Mouse (Mus musculus): Measurements from ENCODE around the gene Mycbpap. TPM values are rescaled to one million over a fixed set of nuclear protein-coding genes. Genes with fewer than 3 reads are reported as not detected.

The Mycbpap gene
- polyA plus RNA-seq, 1 experiment from 2014 or later, result 3.7 TPM

- peak within 1 kb of the TSS; percentile 67 for H3K4me3 ChIP-seq (replicated peaks)
- peak; percentile 86 for ATAC-seq (ENCODE audit: low FRiP score)
Observed at GRCm38 (mm10) chr11:94548888-94549690, 27.5 kb upstream of the Mycbpap start, which contains the start of gene Rsad1. Gene Rsad1, minus strand, starts transcription at chr11:94549255.

GRCm38 (mm10) chr11:94548041-94548784 is 26.7 kb upstream of the Mycbpap start:
- ATAC-seq (ENCODE audit: low FRiP score), result peak; percentile 37
- 16% methylated on average over 24 of the region's 24 CpGs for WGBS

More at GRCm38 (mm10) chr11:94548888-94549690, 27.5 kb upstream of the Mycbpap start, which contains the start of gene Rsad1:
- Histone ChIP-seq H3K9ac (peak within 1 kb of the TSS; percentile 74), H3K27me3 (0 out of 2 replicates have a peak, but pooled peaks cover 4% of the 10 kb centered on the region), H3K27ac (peak within 1 kb of the TSS; percentile 86), H3K4me2 (peak within 1 kb of the TSS; percentile 89), H3K9me3 (no peaks in the 10 kb centered on the region), H3K4me1 (peaks cover 13% of the 10 kb centered on the region), H3K36me3 (replicated peaks) (no peaks in the 10 kb centered on the region)
- 4% methylated on average over 49 of the region's 49 CpGs for WGBS

DNA sequence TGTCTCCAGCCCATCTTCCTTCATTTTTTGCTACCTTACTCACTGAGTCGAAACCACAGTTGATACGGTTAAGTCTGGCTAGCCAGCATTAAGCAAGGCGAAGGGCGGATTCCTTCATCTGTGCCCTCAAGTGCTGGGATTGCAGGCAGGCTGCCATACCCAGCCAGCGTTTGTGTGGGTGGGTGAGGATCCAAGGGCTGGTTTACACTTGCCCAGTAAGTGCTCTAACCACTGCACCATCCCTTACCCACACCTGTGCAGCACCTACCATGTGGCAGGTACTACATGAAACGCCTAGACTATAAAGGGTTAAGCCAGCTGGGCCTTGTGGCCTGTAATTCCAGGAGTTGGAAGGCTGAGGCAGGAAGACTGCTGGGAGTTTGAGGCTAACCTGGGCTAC is 25.7 kb upstream of the Mycbpap start:
- Histone ChIP-seq H3K4me1 (peaks cover 14% of the 10 kb centered on the region), H3K4me3 (replicated peaks) (no peak overlapping the region), H3K9me3 (no peaks in the 10 kb centered on the region), H3K27ac (no peak overlapping the region), H3K9ac (no peak overlapping the region), H3K4me2 (no peak overlapping the region), H3K27me3 (0 out of 2 replicates have a peak, but pooled peaks cover 4% of the 10 kb centered on the region), H3K36me3 (replicated peaks) (no peaks in the 10 kb centered on the region)
- 95% methylated on average over 6 of the region's 6 CpGs for WGBS
- ATAC-seq (ENCODE audit: low FRiP score), result no peak

More at GRCm38 (mm10) chr11:94548041-94548784, 26.7 kb upstream of the Mycbpap start:
- H3K27me3 ChIP-seq, result 0 out of 2 replicates have a peak, but pooled peaks cover 4% of the 10 kb centered on the region
- H3K27ac ChIP-seq, result no peak overlapping the region
- peak overlapping the region; percentile 67 for H3K4me3 ChIP-seq (replicated peaks)
- no peaks in the 10 kb centered on the region for H3K9me3 ChIP-seq
- H3K4me2 ChIP-seq, result peak overlapping the region; percentile 89
- peak overlapping the region; percentile 74 for H3K9ac ChIP-seq
- H3K36me3 ChIP-seq (replicated peaks), result no peaks in the 10 kb centered on the region
- H3K4me1 ChIP-seq, result peaks cover 14% of the 10 kb centered on the region

- WGBS, result 95% methylated on average over 5 of the region's 5 CpGs
- H3K27ac ChIP-seq, result no peak overlapping the region
- no peak overlapping the region for H3K4me2 ChIP-seq
- no peaks in the 10 kb centered on the region for H3K9me3 ChIP-seq
- no peak overlapping the region for H3K4me3 ChIP-seq (replicated peaks)
- no peak for ATAC-seq (ENCODE audit: low FRiP score)
- no peak overlapping the region for H3K9ac ChIP-seq
- H3K4me1 ChIP-seq, result peaks cover 14% of the 10 kb centered on the region
- 0 out of 2 replicates have a peak, but pooled peaks cover 4% of the 10 kb centered on the region for H3K36me3 ChIP-seq (replicated peaks)
- H3K27me3 ChIP-seq, result 0 out of 2 replicates have a peak, but pooled peaks cover 4% of the 10 kb centered on the region
Observed at GRCm38 (mm10) chr11:94546381-94546780, 24.8 kb upstream of the Mycbpap start.

GRCm38 (mm10) chr11:94544422-94544821 is 22.9 kb upstream of the Mycbpap start:
- no peak overlapping the region for H3K4me3 ChIP-seq (replicated peaks)
- no peak overlapping the region for H3K9ac ChIP-seq
- peaks cover 14% of the 10 kb centered on the region for H3K4me1 ChIP-seq
- 61% methylated on average over 18 of the region's 18 CpGs for WGBS
- 0 out of 2 replicates have a peak, but pooled peaks cover 4% of the 10 kb centered on the region for H3K27me3 ChIP-seq
- H3K9me3 ChIP-seq, result no peaks in the 10 kb centered on the region
- H3K36me3 ChIP-seq (replicated peaks), result 0 out of 2 replicates have a peak, but pooled peaks cover 4% of the 10 kb centered on the region
- no peak overlapping the region for H3K27ac ChIP-seq
- ATAC-seq (ENCODE audit: low FRiP score), result no peak
- peak overlapping the region; percentile 33 for H3K4me2 ChIP-seq

- no peak overlapping the region for H3K27ac ChIP-seq
- peak overlapping the region; percentile 33 for H3K4me2 ChIP-seq
- no peak for ATAC-seq (ENCODE audit: low FRiP score)
- H3K36me3 ChIP-seq (replicated peaks), result 0 out of 2 replicates have a peak, but pooled peaks cover 4% of the 10 kb centered on the region
- 35% methylated on average over 9 of the region's 9 CpGs for WGBS
- H3K9me3 ChIP-seq, result no peaks in the 10 kb centered on the region
- peaks cover 14% of the 10 kb centered on the region for H3K4me1 ChIP-seq
- no peak overlapping the region for H3K9ac ChIP-seq
- no peak overlapping the region for H3K4me3 ChIP-seq (replicated peaks)
- 0 out of 2 replicates have a peak, but pooled peaks cover 4% of the 10 kb centered on the region for H3K27me3 ChIP-seq
Observed at GRCm38 (mm10) chr11:94543932-94544331, 22.4 kb upstream of the Mycbpap start.

GRCm38 (mm10) chr11:94543344-94543743 is 21.8 kb upstream of the Mycbpap start:
- Histone ChIP-seq H3K4me2 (no peak overlapping the region), H3K4me1 (peaks cover 11% of the 10 kb centered on the region), H3K27me3 (0 out of 2 replicates have a peak, but pooled peaks cover 4% of the 10 kb centered on the region), H3K9me3 (no peaks in the 10 kb centered on the region), H3K9ac (no peak overlapping the region), H3K36me3 (replicated peaks) (0 out of 2 replicates have a peak, but pooled peaks cover 4% of the 10 kb centered on the region), H3K4me3 (replicated peaks) (no peak overlapping the region), H3K27ac (no peak overlapping the region)
- WGBS, result 86% methylated on average over 12 of the region's 12 CpGs
- no peak for ATAC-seq (ENCODE audit: low FRiP score)

GRCm38 (mm10) chr11:94542400-94542799 is 20.9 kb upstream of the Mycbpap start:
- Histone ChIP-seq H3K4me2 (no peak overlapping the region), H3K4me1 (peaks cover 7% of the 10 kb centered on the region), H3K36me3 (replicated peaks) (0 out of 2 replicates have a peak, but pooled peaks cover 4% of the 10 kb centered on the region), H3K27ac (no peak overlapping the region), H3K27me3 (no peaks in the 10 kb centered on the region), H3K9me3 (no peaks in the 10 kb centered on the region), H3K9ac (no peak overlapping the region), H3K4me3 (replicated peaks) (no peak overlapping the region)
- ATAC-seq (ENCODE audit: low FRiP score), result no peak
- WGBS, result 85% methylated on average over 4 of the region's 4 CpGs

DNA sequence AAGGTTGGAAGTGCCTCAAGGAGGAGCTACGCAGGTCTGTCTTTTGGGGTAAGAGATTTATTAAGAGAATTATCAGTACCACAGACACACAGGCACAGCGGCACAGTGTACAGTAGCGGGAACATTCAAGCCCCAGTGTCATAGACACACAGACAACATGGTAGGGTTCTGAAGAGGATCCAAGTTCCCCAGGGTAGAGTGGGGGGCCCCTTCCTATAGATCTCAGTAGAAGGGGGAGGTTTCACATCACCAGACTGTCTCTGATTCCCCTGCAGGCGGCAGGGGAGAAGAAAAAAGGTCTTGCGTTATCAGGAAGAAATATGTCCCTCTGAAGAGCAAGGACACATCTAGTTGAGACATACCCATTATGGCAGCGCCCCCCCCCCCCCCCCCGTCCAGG is 18.2 kb upstream of the Mycbpap start:
- H3K36me3 ChIP-seq (replicated peaks), result 0 out of 2 replicates have a peak, but pooled peaks cover 4% of the 10 kb centered on the region
- 82% methylated on average over 7 of the region's 7 CpGs for WGBS
- H3K27me3 ChIP-seq, result no peaks in the 10 kb centered on the region
- ATAC-seq (ENCODE audit: low FRiP score), result no peak
- no peak overlapping the region for H3K27ac ChIP-seq
- H3K4me1 ChIP-seq, result peaks cover 7% of the 10 kb centered on the region
- no peak overlapping the region for H3K4me3 ChIP-seq (replicated peaks)
- H3K4me2 ChIP-seq, result no peak overlapping the region
- H3K9ac ChIP-seq, result no peak overlapping the region
- no peaks in the 10 kb centered on the region for H3K9me3 ChIP-seq

GRCm38 (mm10) chr11:94538733-94539292 is 17.3 kb upstream of the Mycbpap start:
- Histone ChIP-seq H3K36me3 (replicated peaks) (0 out of 2 replicates have a peak, but pooled peaks cover 4% of the 10 kb centered on the region), H3K27ac (no peak overlapping the region), H3K27me3 (no peaks in the 10 kb centered on the region), H3K9me3 (no peaks in the 10 kb centered on the region), H3K9ac (no peak overlapping the region), H3K4me1 (no peaks in the 10 kb centered on the region), H3K4me2 (no peak overlapping the region), H3K4me3 (replicated peaks) (no peak overlapping the region)
- ATAC-seq (ENCODE audit: low FRiP score), result no peak
- 63% methylated on average over 8 of the region's 8 CpGs for WGBS

DNA sequence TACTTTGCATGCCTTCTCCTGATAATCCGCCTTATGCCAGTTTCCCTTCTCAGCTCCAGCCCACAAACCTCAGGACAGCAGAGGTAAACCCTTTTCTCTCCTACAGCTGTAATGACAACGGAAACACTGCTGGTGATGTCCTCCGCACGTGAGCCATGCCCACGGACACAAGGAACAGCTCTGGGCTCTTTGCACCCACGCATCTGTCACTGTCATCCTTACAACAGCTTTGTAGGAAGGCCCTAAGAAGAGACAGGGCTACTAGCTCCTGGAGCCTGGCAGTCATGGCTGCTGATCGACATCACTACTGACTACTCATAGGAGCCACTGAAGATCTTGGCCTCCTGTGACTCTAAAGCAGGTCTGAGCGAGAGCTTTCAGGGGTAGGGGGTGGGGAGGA is 11.6 kb upstream of the Mycbpap start:
- Histone ChIP-seq H3K27me3 (no peaks in the 10 kb centered on the region), H3K36me3 (replicated peaks) (no peaks in the 10 kb centered on the region), H3K4me3 (replicated peaks) (no peak overlapping the region), H3K9ac (no peak overlapping the region), H3K27ac (no peak overlapping the region), H3K4me2 (no peak overlapping the region), H3K9me3 (no peaks in the 10 kb centered on the region), H3K4me1 (no peaks in the 10 kb centered on the region)
- WGBS, result 84% methylated on average over 8 of the region's 8 CpGs
- ATAC-seq (ENCODE audit: low FRiP score), result no peak

- ATAC-seq (ENCODE audit: low FRiP score), result no peak
- 48% methylated on average over 3 of the region's 3 CpGs for WGBS
- Histone ChIP-seq H3K27ac (no peak overlapping the region), H3K4me1 (peaks cover 10% of the 10 kb centered on the region; the same call in 1 of the 2 replicates), H3K9ac (no peak overlapping the region), H3K27me3 (no peaks in the 10 kb centered on the region), H3K9me3 (no peaks in the 10 kb centered on the region), H3K36me3 (replicated peaks) (no peaks in the 10 kb centered on the region), H3K4me3 (replicated peaks) (no peak overlapping the region), H3K4me2 (no peak overlapping the region)
Observed at GRCm38 (mm10) chr11:94528879-94529278, 7.3 kb upstream of the Mycbpap start.
